Mouse (Mus musculus) midbrain, embryonic 16.5 days (tissue): ENCODE results near the gene Cradd. TPM values are rescaled to one million over a fixed set of nuclear protein-coding genes. Genes with fewer than 3 reads are reported as not detected.

ENCODE experiments used
- ATAC-seq: fragments of 200-750 bp; cut with Nextera tagmentation; 2 replicates; pipeline ENCODE4 v1.8.0; 2017; ENCODE audit warnings: moderate TSS enrichment
- H3K27ac ChIP-seq: fragments of 300-500 bp; sonication (generic); 2 replicates; pipeline ENCODE4 v1.5.1; 2014; ENCODE audit warnings: mild to moderate bottlenecking, low read length, mixed read lengths
- H3K27me3 ChIP-seq: fragments of 300-500 bp; sonication (generic); 2 replicates; pipeline ENCODE4 v1.6.1; 2014; ENCODE audit warnings: low read depth, low read length, mixed read lengths; ENCODE audit not compliant: control insufficient read depth, insufficient read depth
- H3K36me3 ChIP-seq: fragments of 300-500 bp; sonication (generic); 2 replicates; pipeline ENCODE4 v1.6.1; 2014; ENCODE audit warnings: mild to moderate bottlenecking, low read length, moderate library complexity, mixed read lengths; ENCODE audit not compliant: control insufficient read depth, insufficient read depth
- H3K4me1 ChIP-seq: fragments of 300-500 bp; sonication (generic); 2 replicates; pipeline ENCODE4 v1.6.1; 2014; ENCODE audit warnings: mild to moderate bottlenecking, low read length, mixed read lengths; ENCODE audit not compliant: control insufficient read depth, insufficient read depth
- H3K4me2 ChIP-seq: fragments of 300-500 bp; sonication (generic); 2 replicates; pipeline ENCODE4 v1.6.1; 2014; ENCODE audit warnings: mild to moderate bottlenecking, low read length, mixed read lengths
- H3K4me3 ChIP-seq: fragments of 300-500 bp; sonication (generic); 2 replicates; pipeline ENCODE4 v1.5.1; 2014; ENCODE audit warnings: low read depth, mild to moderate bottlenecking, low read length, moderate library complexity, mixed read lengths
- H3K9ac ChIP-seq: fragments of 300-500 bp; sonication (generic); 2 replicates; pipeline ENCODE4 v1.6.1; 2014; ENCODE audit warnings: low read depth, low read length, mixed read lengths
- H3K9me3 ChIP-seq: fragments of 300-500 bp; sonication (generic); replicated peaks from 2 replicates; pipeline ENCODE4 v1.6.1; 2014; ENCODE audit warnings: mild to moderate bottlenecking, low read length, mixed read lengths; ENCODE audit not compliant: control insufficient read depth, poor library complexity, severe bottlenecking
- WGBS: fragments of 180-500 bp; shearing (Covaris S2); extraction: QIAGEN DNeasy Blood & Tissue Kit; methylation state at CpG from one replicate; pipeline ENCODE4 v1.1.7; 2014; 5-methylcytosine and 5-hydroxymethylcytosine counted together
- polyA plus RNA-seq: library from polyadenylated mRNA; unstranded; fragments of >200 nt; fragmentation: Nextera tagmentation; extraction: Ambion mirVana; gene quantifications from 2 replicates; pipeline ENCODE4 v1.2.1, GENCODE M21; 2015

Gene Cradd
- polyA plus RNA-seq, 1 experiment from 2014 or later: 11.1 TPM

DNA sequence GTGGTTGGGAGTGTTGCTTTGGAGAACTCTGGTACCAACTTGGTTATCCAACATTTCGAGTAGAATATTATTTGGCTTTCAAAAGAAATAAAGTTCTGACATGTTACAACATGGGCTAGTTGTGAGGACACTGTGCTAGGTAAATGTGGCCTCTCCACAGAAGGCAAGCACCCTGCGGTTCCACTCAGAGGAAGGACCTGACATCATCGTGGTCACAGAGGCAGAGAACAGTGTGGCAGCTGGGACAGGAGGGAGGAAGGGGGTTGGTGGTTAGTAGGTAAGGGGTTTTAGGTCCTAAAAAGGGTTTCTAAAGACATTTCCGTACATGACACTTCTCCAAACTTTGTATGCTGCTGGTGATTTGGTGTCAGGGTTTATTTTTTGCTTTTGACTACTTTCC is 145.1 kb downstream of the Cradd start:
- no peak overlapping the region for H3K9ac ChIP-seq
- no peaks in the 10 kb centered on the region for H3K36me3 ChIP-seq
- H3K4me1 ChIP-seq: peaks cover 7% of the 10 kb centered on the region; the same call in 1 of the 2 replicates
- WGBS: 83% methylated on average over 4 of the region's 4 CpGs
- no peak for ATAC-seq
- no peak overlapping the region for H3K27ac ChIP-seq
- no peak overlapping the region for H3K4me2 ChIP-seq
- no peaks in the 10 kb centered on the region for H3K9me3 ChIP-seq
- H3K4me3 ChIP-seq: no peak overlapping the region
- no peaks in the 10 kb centered on the region for H3K27me3 ChIP-seq

DNA sequence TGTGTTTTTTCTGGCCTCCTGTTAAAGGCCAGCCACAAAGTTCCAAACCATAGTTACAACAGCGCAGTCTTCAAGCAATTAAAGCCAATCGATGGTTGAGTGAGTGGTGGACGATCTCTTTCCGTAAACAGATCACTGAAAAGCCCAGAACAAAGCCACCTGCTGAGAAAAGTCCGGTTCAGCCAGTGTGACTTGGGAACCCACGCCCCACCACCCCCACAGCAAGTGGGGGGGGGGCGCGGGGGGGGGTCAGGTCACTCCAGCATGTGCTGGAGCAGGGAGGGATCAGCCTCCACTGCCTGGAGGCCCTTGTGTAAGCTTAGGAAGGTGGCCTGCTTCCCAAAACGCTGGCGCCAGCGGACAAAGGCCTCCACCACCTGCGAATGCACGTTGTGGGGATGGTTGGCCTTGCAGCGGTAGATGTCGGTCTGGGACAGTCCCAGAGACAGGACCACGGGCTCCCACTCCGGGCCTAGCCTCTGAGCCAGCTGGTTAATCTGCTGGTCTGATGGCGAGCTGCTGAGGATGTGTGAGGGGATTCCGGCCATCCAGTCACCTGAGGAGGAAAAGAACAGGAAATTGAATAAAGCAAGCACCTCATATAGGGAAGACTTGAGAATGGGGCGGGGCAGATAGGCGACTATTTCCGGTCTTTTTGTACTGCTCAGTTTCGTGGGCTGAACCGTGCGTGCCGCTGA is 148.4 kb downstream of the Cradd start:
- peaks cover 10% of the 10 kb centered on the region for H3K4me1 ChIP-seq
- no peak overlapping the region for H3K4me2 ChIP-seq
- no peak overlapping the region for H3K27ac ChIP-seq
- H3K9me3 ChIP-seq: no peaks in the 10 kb centered on the region
- peak overlapping the region; percentile 12; the same call in 1 of the 2 replicates for H3K9ac ChIP-seq
- H3K36me3 ChIP-seq: no peaks in the 10 kb centered on the region
- no peak overlapping the region for H3K4me3 ChIP-seq
- ATAC-seq: no peak
- no peaks in the 10 kb centered on the region for H3K27me3 ChIP-seq
- 39% methylated on average over 25 of the region's 26 CpGs for WGBS

DNA sequence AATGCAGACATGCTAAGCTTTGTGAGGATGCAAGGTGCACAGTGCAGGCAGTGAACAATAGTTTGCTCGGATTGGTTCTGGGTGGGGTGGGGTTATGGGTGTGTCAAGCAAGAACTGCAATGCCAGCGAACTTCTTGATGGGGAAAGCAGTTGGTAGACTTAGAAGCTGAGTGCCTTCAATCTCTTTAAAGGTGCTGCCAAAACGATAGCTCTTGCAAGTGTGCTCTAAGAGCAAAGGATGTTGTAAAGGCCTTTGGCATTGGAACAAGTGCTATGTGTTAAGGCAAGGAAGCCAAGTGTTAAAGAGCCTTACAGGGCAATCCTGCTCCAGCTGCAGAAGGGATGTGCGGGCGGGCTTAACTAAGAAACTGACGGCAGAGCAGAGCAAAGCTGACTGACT is 149.7 kb downstream of the Cradd start:
- 69% methylated on average over 6 of the region's 6 CpGs for WGBS
- H3K36me3 ChIP-seq: no peaks in the 10 kb centered on the region

DNA sequence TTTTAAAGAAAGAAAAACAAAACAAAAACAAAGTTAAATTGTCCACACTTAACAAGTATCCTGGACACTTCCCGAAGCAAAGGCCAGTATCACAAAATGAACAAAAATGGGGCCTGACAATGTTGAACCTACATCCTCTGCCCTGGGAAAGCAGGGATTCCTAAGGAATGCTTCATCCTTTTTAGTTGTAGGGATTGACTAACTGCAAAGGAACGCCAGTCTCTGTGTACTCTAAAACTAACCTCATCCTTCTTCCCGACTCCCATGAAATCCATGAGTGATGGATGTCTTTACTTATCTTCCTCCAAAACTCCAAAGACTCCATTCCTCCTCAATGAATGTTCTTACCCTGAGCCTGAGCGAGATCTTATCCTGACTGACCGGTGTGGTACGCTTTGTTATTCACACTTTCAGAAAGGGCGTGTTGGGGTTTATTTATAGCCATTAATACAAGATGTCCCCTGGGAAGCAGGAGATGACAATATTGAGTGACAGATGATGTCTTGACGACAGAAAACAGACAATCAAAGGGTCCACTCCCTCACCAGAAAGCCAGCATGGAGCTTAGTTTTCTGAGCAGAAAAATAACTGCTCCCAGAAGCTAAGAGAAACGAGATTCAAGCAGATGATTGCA is 153.1 kb downstream of the Cradd start:
- no peaks in the 10 kb centered on the region for H3K9me3 ChIP-seq
- H3K27ac ChIP-seq: no peak overlapping the region
- no peak overlapping the region for H3K9ac ChIP-seq
- no peak overlapping the region for H3K4me3 ChIP-seq
- no peak for ATAC-seq
- H3K4me2 ChIP-seq: no peak overlapping the region
- WGBS: 83% methylated on average over 9 of the region's 9 CpGs
- H3K27me3 ChIP-seq: no peaks in the 10 kb centered on the region
- no peaks in the 10 kb centered on the region for H3K36me3 ChIP-seq
- H3K4me1 ChIP-seq: peaks cover 10% of the 10 kb centered on the region

More for the DNA sequence above, 149.7 kb downstream of the Cradd start:
- no peak for ATAC-seq
- no peaks in the 10 kb centered on the region for H3K27me3 ChIP-seq
- no peaks in the 10 kb centered on the region for H3K9me3 ChIP-seq
- H3K27ac ChIP-seq: no peak overlapping the region
- H3K4me3 ChIP-seq: no peak overlapping the region
- peaks cover 10% of the 10 kb centered on the region for H3K4me1 ChIP-seq
- H3K4me2 ChIP-seq: no peak overlapping the region
- no peak overlapping the region for H3K9ac ChIP-seq

DNA sequence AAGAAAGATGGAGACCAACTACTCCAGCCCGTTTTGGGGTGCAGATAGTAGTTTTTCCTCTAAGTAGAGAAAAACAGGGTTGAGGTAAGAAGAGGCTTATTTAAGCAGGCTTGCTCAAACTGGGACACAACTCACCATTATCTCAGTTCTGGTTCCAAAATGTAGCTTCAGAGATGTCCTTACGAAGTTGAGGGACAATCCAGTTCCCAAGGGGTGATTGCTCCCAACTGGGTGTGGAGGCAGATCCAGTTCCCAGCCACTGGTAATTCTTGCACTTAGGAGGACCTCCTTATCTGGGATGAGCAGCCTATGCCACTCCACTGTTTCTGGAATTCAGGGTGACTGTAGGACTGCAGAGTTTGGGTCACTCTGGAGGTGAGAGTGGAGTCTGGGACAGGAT is 159.0 kb downstream of the Cradd start:
- H3K4me3 ChIP-seq: no peak overlapping the region
- no peak for ATAC-seq
- H3K9me3 ChIP-seq: no peaks in the 10 kb centered on the region
- no peak overlapping the region for H3K27ac ChIP-seq
- H3K27me3 ChIP-seq: no peaks in the 10 kb centered on the region
- H3K9ac ChIP-seq: no peak overlapping the region
- no peak overlapping the region for H3K4me2 ChIP-seq
- H3K36me3 ChIP-seq: no peaks in the 10 kb centered on the region
- no peaks in the 10 kb centered on the region for H3K4me1 ChIP-seq
- 90% methylated on average over 2 of the region's 2 CpGs for WGBS

DNA sequence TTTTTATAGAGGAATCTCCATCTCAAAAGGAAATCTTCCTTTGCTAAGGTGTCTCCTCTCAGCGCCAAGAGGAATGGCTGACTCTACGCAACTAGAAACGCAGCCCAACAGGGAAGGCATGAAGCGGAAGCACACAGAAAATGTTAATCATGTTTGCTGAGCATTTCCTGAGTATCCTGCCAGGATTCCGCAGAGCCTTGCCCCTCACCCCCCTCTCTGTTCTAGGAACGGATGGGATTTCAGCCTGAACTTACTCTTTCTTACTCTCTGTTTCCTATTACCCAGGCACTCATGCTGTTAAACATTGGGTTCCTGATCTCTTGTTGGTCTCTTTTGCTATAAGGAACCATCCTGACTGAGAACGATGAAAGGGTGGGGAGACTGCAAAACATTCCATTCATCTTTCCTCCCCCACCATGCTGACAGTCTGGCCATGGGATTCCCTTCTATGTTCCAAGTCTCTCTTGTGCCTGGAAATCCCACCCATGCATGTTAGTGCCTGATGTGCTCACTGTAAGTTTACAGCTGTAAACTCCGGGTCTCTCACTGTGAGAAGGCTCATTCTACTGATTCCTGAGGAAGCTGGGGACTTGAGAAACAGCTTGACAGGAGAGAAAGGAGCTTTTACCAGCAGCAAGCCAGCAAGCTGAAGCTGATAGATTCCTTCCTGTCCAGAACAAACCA is 161.1 kb downstream of the Cradd start:
- no peak overlapping the region for H3K9ac ChIP-seq
- H3K9me3 ChIP-seq: no peaks in the 10 kb centered on the region
- 57% methylated on average over 8 of the region's 8 CpGs for WGBS
- H3K27me3 ChIP-seq: no peaks in the 10 kb centered on the region
- H3K4me3 ChIP-seq: no peak overlapping the region
- no peaks in the 10 kb centered on the region for H3K4me1 ChIP-seq
- ATAC-seq: no peak
- no peak overlapping the region for H3K4me2 ChIP-seq
- H3K36me3 ChIP-seq: no peaks in the 10 kb centered on the region
- no peak overlapping the region for H3K27ac ChIP-seq

DNA sequence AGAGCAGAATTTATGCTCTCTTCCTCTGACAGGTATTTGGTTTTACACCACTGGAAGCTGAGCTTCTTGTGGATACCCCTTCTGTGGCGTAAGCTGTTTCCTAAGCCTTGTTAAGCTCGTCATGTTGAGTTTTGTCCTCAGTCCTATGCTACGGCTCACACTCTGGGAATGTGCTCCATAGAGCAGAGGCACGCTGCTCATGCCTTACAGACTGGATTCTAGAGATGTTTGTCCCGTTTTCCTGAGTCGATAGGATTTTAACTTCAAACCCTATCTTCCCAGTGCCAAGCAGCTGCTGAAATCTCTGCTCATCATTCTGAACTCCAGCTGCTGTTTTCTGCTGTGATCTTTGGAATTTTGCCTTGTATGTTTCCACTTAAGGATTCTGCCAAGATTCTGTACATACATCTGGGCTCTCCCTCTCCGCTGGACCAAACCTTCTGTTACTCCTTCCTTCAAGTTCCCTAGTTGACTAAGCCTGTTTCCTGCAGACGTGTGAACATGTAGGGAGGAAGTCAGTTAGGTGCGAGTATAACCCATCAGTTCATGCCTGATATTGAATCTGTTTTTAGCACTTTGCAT is 164.2 kb downstream of the Cradd start:
- Histone ChIP-seq H3K4me1 (no peaks in the 10 kb centered on the region), H3K36me3 (no peaks in the 10 kb centered on the region), H3K27ac (no peak overlapping the region), H3K9ac (no peak overlapping the region), H3K9me3 (no peaks in the 10 kb centered on the region), H3K4me3 (no peak overlapping the region), H3K4me2 (no peak overlapping the region), H3K27me3 (no peaks in the 10 kb centered on the region)
- 74% methylated on average over 9 of the region's 9 CpGs for WGBS
- no peak for ATAC-seq

DNA sequence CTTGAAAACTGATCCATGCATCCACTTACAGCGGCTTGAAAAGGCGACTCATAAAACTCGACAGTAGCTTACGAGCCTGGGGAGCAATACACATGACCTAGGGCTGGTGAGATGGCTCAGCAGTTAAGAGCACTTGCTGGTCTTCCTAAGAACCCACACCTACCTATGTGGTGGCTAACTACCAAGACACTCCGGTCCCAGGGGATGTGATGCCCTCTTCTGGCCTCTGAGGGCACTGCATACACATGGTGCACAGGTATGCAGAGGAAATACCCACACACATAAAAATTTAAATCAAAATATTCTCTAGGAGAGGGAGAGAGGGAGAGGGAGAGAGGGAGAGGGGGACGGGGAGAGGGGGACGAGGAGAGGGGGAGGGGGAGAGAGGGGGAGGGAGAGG is 167.5 kb downstream of the Cradd start:
- no peaks in the 10 kb centered on the region for H3K27me3 ChIP-seq

DNA sequence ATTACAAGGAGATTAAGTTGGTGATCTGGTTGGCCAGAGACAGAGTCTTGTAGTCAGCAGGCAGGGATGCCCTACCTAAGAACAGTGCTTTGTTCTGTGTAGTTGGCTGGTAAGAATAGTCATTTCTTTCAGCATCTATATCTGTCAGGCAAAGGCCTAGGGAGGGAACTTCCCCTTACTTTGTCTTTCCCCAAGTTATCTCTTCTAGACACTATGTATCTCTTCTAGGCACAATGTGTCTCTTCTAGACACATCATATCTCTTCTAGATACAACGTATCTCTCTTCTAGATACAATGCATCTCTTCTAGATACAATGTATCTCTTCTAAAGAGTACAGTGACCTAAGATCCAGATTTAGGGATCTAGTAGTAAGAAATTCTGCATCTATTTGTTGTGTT is 169.3 kb downstream of the Cradd start:
- no peaks in the 10 kb centered on the region for H3K27me3 ChIP-seq
- H3K36me3 ChIP-seq: no peaks in the 10 kb centered on the region
- H3K9ac ChIP-seq: no peak overlapping the region
- no peak overlapping the region for H3K4me2 ChIP-seq
- 85% methylated on average over 1 of the region's 1 CpGs for WGBS
- no peaks in the 10 kb centered on the region for H3K4me1 ChIP-seq
- no peaks in the 10 kb centered on the region for H3K9me3 ChIP-seq
- H3K4me3 ChIP-seq: no peak overlapping the region
- H3K27ac ChIP-seq: no peak overlapping the region
- no peak for ATAC-seq

More for the DNA sequence above, 167.5 kb downstream of the Cradd start:
- 90% methylated on average over 5 of the region's 7 CpGs for WGBS
- Histone ChIP-seq H3K9me3 (no peaks in the 10 kb centered on the region), H3K9ac (no peak overlapping the region), H3K4me1 (no peaks in the 10 kb centered on the region), H3K4me2 (no peak overlapping the region), H3K36me3 (no peaks in the 10 kb centered on the region), H3K4me3 (no peak overlapping the region), H3K27ac (no peak overlapping the region)
- ATAC-seq: no peak
